Mouse (Mus musculus) intestine, embryonic 15.5 days (tissue): ENCODE results near the gene Ccdc43. TPM values are rescaled to one million over a fixed set of nuclear protein-coding genes. Genes with fewer than 3 reads are reported as not detected.
A peak's percentile ranks its signal among the peaks of the same experiment; 100 is the strongest.

Experiments
- ATAC-seq: fragments of 200-750 bp; cut with Nextera tagmentation; 2 replicates; pipeline ENCODE4 v1.8.0; 2017; ENCODE audit warnings: moderate TSS enrichment, moderate library complexity
- H3K27ac ChIP-seq: fragments of 300-500 bp; sonication (generic); 2 replicates; pipeline ENCODE4 v1.5.1; 2015; ENCODE audit warnings: mild to moderate bottlenecking, inconsistent platforms
- H3K27me3 ChIP-seq: fragments of 300-500 bp; sonication (generic); replicated peaks from 2 replicates; pipeline ENCODE4 v1.6.1; 2015; ENCODE audit warnings: inconsistent platforms
- H3K36me3 ChIP-seq: fragments of 300-500 bp; sonication (generic); 2 replicates; pipeline ENCODE4 v1.6.1; 2015; ENCODE audit warnings: inconsistent platforms
- H3K4me1 ChIP-seq: fragments of 300-500 bp; sonication (generic); replicated peaks from 2 replicates; pipeline ENCODE4 v1.6.1; 2015; ENCODE audit warnings: inconsistent platforms
- H3K4me2 ChIP-seq: fragments of 300-500 bp; sonication (generic); replicated peaks from 2 replicates; pipeline ENCODE4 v1.6.1; 2015; ENCODE audit warnings: mild to moderate bottlenecking, inconsistent platforms
- H3K4me3 ChIP-seq: fragments of 300-500 bp; sonication (generic); replicated peaks from 2 replicates; pipeline ENCODE4 v1.5.1; 2015; ENCODE audit warnings: inconsistent platforms
- H3K9ac ChIP-seq: fragments of 300-500 bp; sonication (generic); 2 replicates; pipeline ENCODE4 v1.6.1; 2015; ENCODE audit warnings: inconsistent platforms
- H3K9me3 ChIP-seq: fragments of 300-500 bp; sonication (generic); 2 replicates; pipeline ENCODE4 v1.6.1; 2016; ENCODE audit warnings: inconsistent platforms
- WGBS: fragments of 180-500 bp; shearing (Covaris S2); methylation state at CpG from one replicate; pipeline ENCODE4 v1.1.7; 2015; 5-methylcytosine and 5-hydroxymethylcytosine counted together
- polyA plus RNA-seq: library from polyadenylated mRNA; unstranded; fragments of >200 nt; fragmentation: Nextera tagmentation; extraction: Ambion mirVana; gene quantifications from 2 replicates; pipeline ENCODE4 v1.2.1, GENCODE M21; 2015

The Ccdc43 gene
- polyA plus RNA-seq, 1 experiment from 2014 or later: 46.7 TPM

GRCm38 (mm10) chr11:102656931-102657330, 40.7 kb downstream of the Ccdc43 start:
- no peaks in the 10 kb centered on the region for H3K4me1 ChIP-seq
- no peaks in the 10 kb centered on the region for H3K36me3 ChIP-seq
- H3K27ac ChIP-seq: no peak overlapping the region
- no peaks in the 10 kb centered on the region for H3K9me3 ChIP-seq
- no peak overlapping the region for H3K9ac ChIP-seq
- H3K27me3 ChIP-seq: no peaks in the 10 kb centered on the region
- no peak for ATAC-seq
- H3K4me2 ChIP-seq: no peak overlapping the region
- no peak overlapping the region for H3K4me3 ChIP-seq
- WGBS: 57% methylated on average over 6 of the region's 6 CpGs

GRCm38 (mm10) chr11:102656326-102656926, 41.2 kb downstream of the Ccdc43 start:
- H3K4me2 ChIP-seq: 0 out of 2 replicates have a peak overlapping the region, but pooled peaks have one; percentile 11
- H3K9ac ChIP-seq: no peak overlapping the region
- no peak overlapping the region for H3K4me3 ChIP-seq
- 10% methylated on average over 4 of the region's 4 CpGs for WGBS
- ATAC-seq: no peak
- H3K9me3 ChIP-seq: no peaks in the 10 kb centered on the region
- H3K27me3 ChIP-seq: no peaks in the 10 kb centered on the region
- no peak overlapping the region for H3K27ac ChIP-seq
- no peaks in the 10 kb centered on the region for H3K4me1 ChIP-seq
- H3K36me3 ChIP-seq: no peaks in the 10 kb centered on the region

GRCm38 (mm10) chr11:102655888-102656287, 41.7 kb downstream of the Ccdc43 start:
- Histone ChIP-seq H3K27ac (no peak overlapping the region), H3K27me3 (no peaks in the 10 kb centered on the region), H3K4me2 (no peak overlapping the region), H3K4me3 (no peak overlapping the region), H3K4me1 (no peaks in the 10 kb centered on the region), H3K36me3 (no peaks in the 10 kb centered on the region), H3K9ac (no peak overlapping the region), H3K9me3 (no peaks in the 10 kb centered on the region)
- ATAC-seq: peak; percentile 49
- WGBS: 38% methylated on average over 8 of the region's 8 CpGs

GRCm38 (mm10) chr11:102652844-102653243, 44.7 kb downstream of the Ccdc43 start:
- WGBS: 77% methylated on average over 3 of the region's 3 CpGs
- Histone ChIP-seq H3K27me3 (no peaks in the 10 kb centered on the region), H3K36me3 (no peaks in the 10 kb centered on the region), H3K4me2 (no peak overlapping the region), H3K9ac (no peak overlapping the region), H3K4me1 (no peaks in the 10 kb centered on the region), H3K4me3 (no peak overlapping the region), H3K9me3 (no peaks in the 10 kb centered on the region), H3K27ac (no peak overlapping the region)
- no peak for ATAC-seq

- Histone ChIP-seq H3K27ac (no peak overlapping the region), H3K4me3 (no peak overlapping the region), H3K27me3 (no peaks in the 10 kb centered on the region), H3K36me3 (no peaks in the 10 kb centered on the region), H3K4me2 (no peak overlapping the region), H3K9me3 (no peaks in the 10 kb centered on the region), H3K4me1 (no peaks in the 10 kb centered on the region), H3K9ac (no peak overlapping the region)
- WGBS: 5% methylated on average over 9 of the region's 9 CpGs
- ATAC-seq: 0 out of 2 replicates have a peak, but pooled peaks have one; percentile 25
Measured at GRCm38 (mm10) chr11:102651381-102651780, 46.2 kb downstream of the Ccdc43 start.

GRCm38 (mm10) chr11:102647885-102648284, 49.7 kb downstream of the Ccdc43 start:
- no peak overlapping the region for H3K9ac ChIP-seq
- no peaks in the 10 kb centered on the region for H3K36me3 ChIP-seq
- H3K27ac ChIP-seq: no peak overlapping the region
- WGBS: 72% methylated on average over 12 of the region's 12 CpGs
- H3K27me3 ChIP-seq: no peaks in the 10 kb centered on the region
- ATAC-seq: no peak
- H3K4me3 ChIP-seq: no peak overlapping the region
- no peaks in the 10 kb centered on the region for H3K9me3 ChIP-seq
- H3K4me1 ChIP-seq: peaks cover 7% of the 10 kb centered on the region; the same call in 1 of the 2 replicates
- no peak overlapping the region for H3K4me2 ChIP-seq

- Histone ChIP-seq H3K4me3 (no peak overlapping the region), H3K36me3 (no peaks in the 10 kb centered on the region), H3K9me3 (no peaks in the 10 kb centered on the region), H3K27ac (peak overlapping the region; percentile 33; the same call in 1 of the 2 replicates), H3K27me3 (no peaks in the 10 kb centered on the region), H3K9ac (no peak overlapping the region), H3K4me2 (no peak overlapping the region), H3K4me1 (peaks cover 7% of the 10 kb centered on the region; the same call in 1 of the 2 replicates)
- 72% methylated on average over 13 of the region's 13 CpGs for WGBS
- no peak for ATAC-seq
Measured at GRCm38 (mm10) chr11:102646226-102646625, 51.4 kb downstream of the Ccdc43 start.

- H3K4me3 ChIP-seq: no peak overlapping the region
- H3K27ac ChIP-seq: peak overlapping the region; percentile 59
- no peaks in the 10 kb centered on the region for H3K27me3 ChIP-seq
- 36% methylated on average over 10 of the region's 10 CpGs for WGBS
- H3K4me2 ChIP-seq: no peak overlapping the region
- no peaks in the 10 kb centered on the region for H3K36me3 ChIP-seq
- H3K9ac ChIP-seq: no peak overlapping the region
- peak; percentile 96 for ATAC-seq
- H3K9me3 ChIP-seq: no peaks in the 10 kb centered on the region
- H3K4me1 ChIP-seq: peaks cover 7% of the 10 kb centered on the region; the same call in 1 of the 2 replicates
Measured at GRCm38 (mm10) chr11:102643891-102644382, 53.6 kb downstream of the Ccdc43 start.

GRCm38 (mm10) chr11:102636887-102637286, 60.7 kb downstream of the Ccdc43 start:
- ATAC-seq: no peak
- WGBS: 39% methylated on average over 12 of the region's 12 CpGs

More at GRCm38 (mm10) chr11:102636887-102637286, 60.7 kb downstream of the Ccdc43 start:
- no peak overlapping the region for H3K4me3 ChIP-seq
- H3K9me3 ChIP-seq: no peaks in the 10 kb centered on the region
- H3K4me2 ChIP-seq: no peak overlapping the region
- no peaks in the 10 kb centered on the region for H3K36me3 ChIP-seq
- H3K27ac ChIP-seq: no peak overlapping the region
- H3K9ac ChIP-seq: 0 out of 2 replicates have a peak overlapping the region, but pooled peaks have one; percentile 10
- H3K4me1 ChIP-seq: peaks cover 6% of the 10 kb centered on the region; the same call in 1 of the 2 replicates
- no peaks in the 10 kb centered on the region for H3K27me3 ChIP-seq

Other genes starting within 250 kb of the Ccdc43 start
- 3.3 and 5.1 TPM in 2 replicates for gene Itga2b, start 227.7 kb downstream of the Ccdc43 start, polyA plus RNA-seq
- 41.7 and 43.1 TPM in 2 replicates for gene Gpatch8, start 141.4 kb downstream of the Ccdc43 start, polyA plus RNA-seq
- 12.0 and 14.5 TPM in 2 replicates for gene Gm11627, start 118.3 kb downstream of the Ccdc43 start, polyA plus RNA-seq
- 15.6 and 15.9 TPM in 2 replicates for gene Fzd2, start 93.4 kb downstream of the Ccdc43 start, polyA plus RNA-seq
- gene Meioc, start 34.1 kb downstream of the Ccdc43 start, polyA plus RNA-seq: 0.30 and 0.44 TPM in 2 replicates
- 3.9 and 4.6 TPM in 2 replicates for gene Adam11, start 63.7 kb upstream of the Ccdc43 start, polyA plus RNA-seq
- gene Gjc1, start 121.9 kb upstream of the Ccdc43 start, polyA plus RNA-seq: 33.8 and 38.6 TPM in 2 replicates
- gene Higd1b, start 138.1 kb upstream of the Ccdc43 start, polyA plus RNA-seq: 0.55 TPM in 1 of 2 replicates, not detected in the other
- 155 and 156 TPM in 2 replicates for gene Eftud2, start 183.2 kb upstream of the Ccdc43 start, polyA plus RNA-seq
- gene Ccdc103, start 183.4 kb upstream of the Ccdc43 start, polyA plus RNA-seq: 0.45 and 0.78 TPM in 2 replicates
- not detected in 2 replicates for gene Fam187a, start 187.4 kb upstream of the Ccdc43 start, polyA plus RNA-seq
- 0.20 and 0.36 TPM in 2 replicates for gene Gfap, start 203.1 kb upstream of the Ccdc43 start, polyA plus RNA-seq
- 8.7 and 8.9 TPM in 2 replicates for gene Kif18b, start 227.3 kb upstream of the Ccdc43 start, polyA plus RNA-seq
- gene C1ql1, start 248.9 kb upstream of the Ccdc43 start, polyA plus RNA-seq: 4.2 and 4.4 TPM in 2 replicates